Mouse (Mus musculus) heart, adult 8-10 months (tissue): ENCODE measurements around the gene Pirt. TPM values are rescaled to one million over a fixed set of nuclear protein-coding genes. Genes with fewer than 3 reads are reported as not detected.

Experiments
- DNase-seq: peaks from one replicate; pipeline ENCODE4 v3.0.0; 2022; ENCODE audit warnings: low spot score
- total RNA-seq, 4 experiments: library from RNA; stranded (reverse); gene quantifications; 2 replicates each; pipeline ENCODE4 v1.2.4; 2022

Pirt gene
- total RNA-seq, 4 experiments from 2014 or later = 4.0 to 6.4 (median 6.1) TPM

DNA sequence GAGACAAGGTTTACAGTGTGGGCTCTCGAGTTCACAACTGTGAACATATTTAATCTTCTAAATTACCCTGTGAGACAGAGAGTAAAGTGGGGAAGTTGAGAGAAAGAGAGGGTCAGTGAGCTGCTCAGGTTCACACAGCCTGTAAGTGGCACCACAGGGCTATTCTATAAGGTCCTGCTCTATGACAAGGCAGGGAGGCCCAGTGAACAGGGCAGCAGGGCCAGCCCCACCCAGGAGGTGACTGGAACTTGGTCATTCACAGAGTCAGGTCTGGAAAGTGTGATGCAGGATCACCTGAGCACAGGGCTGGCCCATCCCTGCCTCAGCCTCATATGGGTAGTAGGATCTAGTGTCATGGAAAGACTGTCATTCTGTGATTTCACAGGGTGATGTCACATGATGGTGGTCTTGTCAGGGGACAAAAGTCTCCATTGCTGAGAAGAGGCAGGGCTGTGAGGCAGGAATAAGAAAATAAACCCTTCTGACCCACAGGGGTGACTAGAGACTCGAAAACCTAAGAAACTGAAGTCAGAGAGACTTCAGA, 33.5 kb downstream of the Pirt start:
- DNase-seq = no peak

DNA sequence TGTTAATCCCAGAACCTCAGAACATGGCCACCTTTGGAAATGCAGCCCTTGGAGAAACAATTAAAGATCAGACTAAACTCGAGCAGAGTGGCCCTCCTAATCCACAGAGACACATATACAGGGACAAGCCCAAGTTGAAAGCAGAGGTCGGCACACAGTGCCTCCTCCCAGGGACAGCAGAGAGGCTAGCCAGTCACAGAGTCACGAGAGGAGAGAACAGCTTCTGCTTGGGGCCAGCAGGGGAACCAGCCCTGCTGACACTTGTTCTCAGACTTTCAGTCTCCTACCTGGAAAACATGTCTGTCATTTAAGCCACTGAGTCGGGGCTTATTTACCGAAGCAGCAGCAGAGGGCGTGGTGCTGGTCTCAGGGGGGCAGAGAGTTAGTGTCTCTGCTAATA, 34.7 kb downstream of the Pirt start:
- DNase-seq = no peak

DNA sequence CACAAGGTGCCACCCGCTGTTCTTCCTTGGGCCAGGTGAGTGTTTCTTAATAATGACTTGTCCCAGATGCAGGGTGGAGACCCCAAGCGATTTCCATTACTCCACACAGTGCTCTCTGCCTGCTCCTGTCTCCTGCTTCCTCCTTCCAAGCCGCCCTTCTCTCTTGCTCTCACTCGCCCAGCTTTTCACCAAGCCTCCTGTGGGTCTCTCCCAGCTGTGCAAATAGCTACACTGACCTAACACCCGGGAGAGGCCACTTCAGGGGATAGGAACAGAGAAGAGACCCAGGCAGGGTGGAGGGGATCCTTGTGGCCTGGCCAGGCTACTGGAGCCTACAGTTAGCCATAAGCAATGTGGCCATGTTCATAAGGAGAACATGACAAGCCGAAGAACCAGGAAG, 35.1 kb downstream of the Pirt start:
- no peak for DNase-seq

DNA sequence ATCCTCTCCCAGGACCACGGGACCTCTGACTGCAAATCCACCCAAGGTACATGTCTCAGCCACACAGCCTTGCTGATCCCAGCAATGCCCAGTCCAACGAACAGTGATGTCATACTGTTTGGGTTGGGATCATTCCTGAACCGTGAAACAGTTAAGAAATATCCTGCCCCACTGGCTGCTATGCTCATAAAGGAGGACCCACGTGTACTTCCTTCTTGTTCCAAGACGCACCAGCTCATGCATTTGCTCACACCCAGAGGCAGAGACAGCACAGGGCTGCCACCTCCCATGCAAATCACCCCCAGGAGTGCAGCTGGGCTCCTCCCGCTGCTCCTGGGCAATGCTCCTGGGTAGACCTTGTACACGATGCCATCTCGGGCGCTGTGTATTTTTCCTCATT, 44.5 kb downstream of the Pirt start, which contains the start of gene Tmem238l:
TSS of gene Tmem238l (plus strand) at position 336 of the 400 bp plus-strand sequence.
- DNase-seq = no peak

GRCm38 (mm10) chr11:66960797-66961196, 49.0 kb downstream of the Pirt start:
- no peak for DNase-seq

- no peak for DNase-seq
Observed at GRCm38 (mm10) chr11:66961447-66962176, 49.8 kb downstream of the Pirt start.

DNA sequence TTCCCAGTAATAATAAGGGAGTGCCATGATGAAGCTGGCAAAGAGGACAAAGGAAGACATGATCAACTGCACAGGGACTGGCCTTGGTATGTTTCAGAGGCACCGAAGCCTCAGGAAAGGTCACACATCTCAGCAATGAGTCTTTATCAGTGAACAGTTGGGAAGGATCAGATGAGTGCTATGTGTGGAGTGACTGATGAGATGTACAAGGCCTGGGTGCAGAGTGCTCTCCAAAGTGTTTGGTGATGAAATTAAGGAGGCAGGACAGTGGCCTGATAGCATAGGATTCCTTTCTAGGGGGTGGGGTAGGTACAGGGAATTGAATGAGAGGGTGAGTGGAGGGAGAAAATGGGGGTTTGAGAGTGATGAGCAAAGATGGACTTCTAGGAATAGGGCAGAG, 51.7 kb downstream of the Pirt start:
- no peak for DNase-seq

- no peak for DNase-seq
Observed at GRCm38 (mm10) chr11:66966500-66967116, 54.8 kb downstream of the Pirt start.

GRCm38 (mm10) chr11:66968575-66968974, 56.8 kb downstream of the Pirt start:
- DNase-seq = no peak

- no peak for DNase-seq
Observed at GRCm38 (mm10) chr11:66973507-66973906, 61.7 kb downstream of the Pirt start.

- no peak for DNase-seq
Observed at GRCm38 (mm10) chr11:66975606-66976330, 64.0 kb downstream of the Pirt start.

Other genes starting within 250 kb of the Pirt start
- not detected for gene Tmem238l, start 44.7 kb downstream of the Pirt start, total RNA-seq
- gene Tmem220, start 113.2 kb downstream of the Pirt start, total RNA-seq = 1 to 10 TPM; 1.6 to 2.6 (median 2.0) TPM
- gene Adprm, start 140.6 kb downstream of the Pirt start, total RNA-seq = 10 to 100 TPM in 3 of 4 experiments, 1 to 10 TPM in 1; 9.8 to 13.1 (median 11.5) TPM
- gene Sco1, start 140.7 kb downstream of the Pirt start, total RNA-seq = 10 to 100 TPM; 20.7 to 25.9 (median 23.3) TPM
- under 1 TPM in 2 of 4 experiments, not detected in 2; 0.03 TPM for gene Myh3, start 166.3 kb downstream of the Pirt start, total RNA-seq